Mouse (Mus musculus) MEL (cell line): ENCODE data around the gene Echdc3.

Experiments used
- BHLHE40 ChIP-seq: IDR thresholded peaks from 2 replicates; pipeline ENCODE4 v1.6.1; 2012; ENCODE audit warnings: low read depth, mild to moderate bottlenecking, inconsistent platforms, low read length, improper control_type of control experiment, borderline replicate concordance
- CTCF ChIP-seq, 3 experiments: IDR thresholded peaks in 2 of 3; conservative IDR thresholded peaks in 1 of 3; 2 replicates each; pipeline ENCODE4 v1.5.1; 2011 to 2012; ENCODE audit warnings: low read length in 3 of 3, low read depth in 2 of 3, mild to moderate bottlenecking in 2 of 3, improper control_type of control experiment in 1 of 3, inconsistent platforms in 1 of 3, mixed read lengths in 1 of 3, moderate library complexity in 1 of 3; ENCODE audit not compliant: control insufficient read depth in 1 of 3, insufficient read depth in 1 of 3, poor library complexity in 1 of 3, severe bottlenecking in 1 of 3
- EP300 ChIP-seq, 2 experiments: IDR thresholded peaks; 2 replicates each; pipeline ENCODE4 v1.6.1; 2011; ENCODE audit warnings: improper control_type of control experiment in 2 of 2, low read length in 2 of 2, low read depth in 1 of 2, mild to moderate bottlenecking in 1 of 2
- GATA1 ChIP-seq: IDR thresholded peaks from 2 replicates; pipeline ENCODE4 v1.6.1; 2011; ENCODE audit warnings: low read depth, low read length, improper control_type of control experiment
- JUND ChIP-seq: IDR thresholded peaks from 2 replicates; pipeline ENCODE4 v1.6.1; 2011; ENCODE audit warnings: low read depth, mild to moderate bottlenecking, improper control_type of control experiment, low read length
- POLR2A ChIP-seq, 2 experiments: IDR thresholded peaks; 2 replicates each; pipeline ENCODE4 v1.6.1; 2011 to 2012; ENCODE audit warnings: low read length in 2 of 2, mild to moderate bottlenecking in 2 of 2, control low read depth in 1 of 2, improper control_type of control experiment in 1 of 2, low read depth in 1 of 2, moderate library complexity in 1 of 2; ENCODE audit not compliant: control insufficient read depth in 1 of 2, insufficient read depth in 1 of 2, poor library complexity in 1 of 2
- POLR2AphosphoS5 ChIP-seq: IDR thresholded peaks from 2 replicates; pipeline ENCODE4 v1.6.1; 2012; ENCODE audit warnings: low read depth, borderline replicate concordance, mild to moderate bottlenecking, inconsistent platforms, low read length, moderate library complexity, mixed read lengths
- RAD21 ChIP-seq: IDR thresholded peaks from 2 replicates; pipeline ENCODE4 v1.6.1; 2011; ENCODE audit warnings: mild to moderate bottlenecking, low read depth, low read length, improper control_type of control experiment
- TAL1 ChIP-seq: IDR thresholded peaks from 2 replicates; pipeline ENCODE4 v1.6.1; 2012; ENCODE audit warnings: mild to moderate bottlenecking, inconsistent platforms, low read length, moderate library complexity, mixed read lengths
- TCF12 ChIP-seq: IDR thresholded peaks from 2 replicates; pipeline ENCODE4 v1.6.1; 2014; ENCODE audit warnings: low read depth, mild to moderate bottlenecking, inconsistent platforms, low read length, improper control_type of control experiment, moderate library complexity
- ZMIZ1 ChIP-seq: IDR thresholded peaks from 2 replicates; pipeline ENCODE4 v1.6.1; 2012; ENCODE audit warnings: low read depth, mild to moderate bottlenecking, inconsistent platforms, low read length, improper control_type of control experiment, moderate library complexity
- ZNF384 ChIP-seq: IDR thresholded peaks from 2 replicates; pipeline ENCODE4 v1.6.1; 2012; ENCODE audit warnings: low read depth, mild to moderate bottlenecking, inconsistent platforms, low read length, improper control_type of control experiment

- TF ChIP-seq POLR2AphosphoS5 (no peak), CTCF (IDR thresholded peaks at IDR 0.05 in 2 of 3, conservative IDR thresholded peaks at IDR 0.05 in 1 of 3; ENCODE audit: control insufficient read depth in 1 of 3, insufficient read depth in 1 of 3, low read depth in 2 of 3, low read length in 3 of 3, poor library complexity in 1 of 3, severe bottlenecking in 1 of 3) (no peak), BHLHE40 (no peak), EP300 (IDR thresholded peaks at IDR 0.05; ENCODE audit: low read depth in 1 of 2, low read length in 2 of 2) (no peak), TAL1 (no peak), GATA1 (no peak), POLR2A (IDR thresholded peaks at IDR 0.05; ENCODE audit: control insufficient read depth in 1 of 2, insufficient read depth in 1 of 2, low read depth in 1 of 2, low read length in 2 of 2, poor library complexity in 1 of 2) (no peak), TCF12 (no peak), JUND (no peak), ZNF384 (no peak), RAD21 (no peak), ZMIZ1 (no peak)
These were observed 25.8 kb upstream of the Echdc3 start for GRCm38 (mm10) chr2:6238679-6239078.
